Mouse (Mus musculus): ENCODE data around the gene Gtf2f2. TPM values are rescaled to one million over a fixed set of nuclear protein-coding genes. Genes with fewer than 3 reads are reported as not detected.

Gtf2f2 gene
- polyA plus RNA-seq, 1 experiment: not detected

DNA sequence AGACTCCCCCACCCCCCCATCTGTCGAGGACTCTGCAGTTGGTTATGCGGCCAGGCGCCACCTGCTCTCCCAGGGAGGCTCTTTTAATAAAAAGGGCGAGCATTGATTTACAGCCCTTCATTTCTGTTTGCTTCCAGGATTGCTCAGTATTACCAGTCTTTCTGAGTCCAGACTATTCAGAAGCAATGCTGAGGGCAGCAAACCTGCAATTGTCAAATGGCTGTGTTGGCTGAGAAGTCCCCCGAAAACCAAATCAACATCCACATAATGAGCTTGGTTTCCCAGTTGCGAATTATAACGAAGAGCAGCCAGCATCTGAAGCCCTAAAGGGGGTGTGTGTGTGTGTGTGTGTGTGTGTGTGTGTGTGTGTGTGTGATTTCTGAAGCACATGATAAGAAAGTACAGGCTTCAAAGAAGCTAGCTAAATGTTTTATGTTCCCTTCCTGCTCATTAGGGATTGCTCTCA, 22.0 kb upstream of the Gtf2f2 start:
- no peak overlapping the region for H3K27ac ChIP-seq (ENCODE audit: insufficient read depth, low read depth, low read length)
- no peak overlapping the region for H3K4me3 ChIP-seq (ENCODE audit: insufficient read depth, low read depth, low read length)
- WGBS: 24% methylated on average over 7 of the region's 7 CpGs
- TF ChIP-seq CTCF (IDR thresholded peaks at IDR 0.05; ENCODE audit: insufficient read depth, low read depth, low read length): no peak
- TF ChIP-seq POLR2A (IDR thresholded peaks at IDR 0.05; ENCODE audit: insufficient read depth, low read depth, low read length): no peak
- peaks cover 9% of the 10 kb centered on the region for H3K4me1 ChIP-seq (ENCODE audit: control insufficient read depth, insufficient read depth, low read length)

DNA sequence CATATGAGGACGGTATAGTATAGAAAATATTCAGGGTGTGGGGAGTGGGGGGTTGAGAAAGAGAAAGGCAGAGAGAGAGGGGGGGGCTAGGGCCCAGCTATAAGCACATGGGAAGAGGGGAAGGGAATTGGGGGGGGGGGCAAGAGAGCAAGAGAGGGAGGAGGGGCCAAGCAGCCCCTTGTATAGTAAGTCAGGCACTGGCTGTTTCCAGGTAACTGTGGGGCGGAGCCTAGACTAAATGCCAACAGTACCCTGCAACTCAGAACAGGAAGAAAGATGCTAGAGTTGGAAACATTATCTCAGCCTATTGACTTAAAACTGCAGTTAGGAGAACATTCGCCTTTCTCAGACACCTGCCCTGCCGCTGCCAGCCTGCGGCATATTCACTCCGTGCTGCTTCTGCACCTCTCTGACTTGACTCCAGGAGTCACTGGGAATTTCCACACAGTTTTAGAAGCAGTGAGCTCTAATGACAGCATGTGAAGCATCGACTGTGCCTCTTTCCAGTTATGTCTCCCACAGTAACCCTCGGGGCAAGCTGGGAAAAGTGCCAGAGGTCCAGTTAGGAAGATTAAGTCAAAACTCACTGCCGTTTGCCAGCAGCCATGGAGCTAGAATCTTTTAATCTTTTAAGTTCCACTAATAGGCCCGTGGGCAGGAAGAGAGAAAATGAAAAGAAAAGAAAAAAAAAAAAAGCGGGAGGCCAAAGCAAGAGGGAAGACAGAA, 20.6 kb upstream of the Gtf2f2 start:
- WGBS: 35% methylated on average over 11 of the region's 11 CpGs
- no peak overlapping the region for H3K27ac ChIP-seq (ENCODE audit: insufficient read depth, low read depth, low read length)
- H3K4me3 ChIP-seq (ENCODE audit: insufficient read depth, low read depth, low read length): no peak overlapping the region
- peaks cover 9% of the 10 kb centered on the region for H3K4me1 ChIP-seq (ENCODE audit: control insufficient read depth, insufficient read depth, low read length)
- TF ChIP-seq POLR2A (IDR thresholded peaks at IDR 0.05; ENCODE audit: insufficient read depth, low read depth, low read length) (no peak), CTCF (IDR thresholded peaks at IDR 0.05; ENCODE audit: insufficient read depth, low read depth, low read length) (no peak)

DNA sequence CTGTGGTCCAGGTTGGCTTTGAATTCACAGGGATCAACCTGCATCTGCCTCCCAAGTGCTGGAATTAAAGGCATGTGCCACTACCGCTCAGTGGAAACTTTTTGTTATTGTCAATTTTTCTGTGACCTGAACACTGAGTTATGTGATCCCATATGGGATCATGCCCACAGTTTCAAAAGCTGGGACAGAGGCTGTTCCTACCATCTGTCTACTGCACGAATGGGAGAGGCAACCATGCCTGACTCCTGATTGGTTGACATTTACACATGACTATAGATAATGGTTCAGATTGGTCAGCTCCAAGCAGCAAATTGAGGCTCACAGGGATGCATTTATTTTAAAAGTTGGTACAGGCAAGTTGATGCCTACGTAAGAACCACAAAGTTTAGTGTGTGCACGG, 14.0 kb upstream of the Gtf2f2 start:
- 90% methylated on average over 4 of the region's 4 CpGs for WGBS
- no peaks in the 10 kb centered on the region; the same call in none of the 2 replicates for H3K4me1 ChIP-seq (ENCODE audit: control insufficient read depth, insufficient read depth, low read length)
- H3K4me3 ChIP-seq (ENCODE audit: insufficient read depth, low read depth, low read length): no peak overlapping the region
- H3K27ac ChIP-seq (ENCODE audit: insufficient read depth, low read depth, low read length): no peak overlapping the region
- TF ChIP-seq POLR2A (IDR thresholded peaks at IDR 0.05; ENCODE audit: insufficient read depth, low read depth, low read length): no peak
- TF ChIP-seq CTCF (IDR thresholded peaks at IDR 0.05; ENCODE audit: insufficient read depth, low read depth, low read length): no peak

DNA sequence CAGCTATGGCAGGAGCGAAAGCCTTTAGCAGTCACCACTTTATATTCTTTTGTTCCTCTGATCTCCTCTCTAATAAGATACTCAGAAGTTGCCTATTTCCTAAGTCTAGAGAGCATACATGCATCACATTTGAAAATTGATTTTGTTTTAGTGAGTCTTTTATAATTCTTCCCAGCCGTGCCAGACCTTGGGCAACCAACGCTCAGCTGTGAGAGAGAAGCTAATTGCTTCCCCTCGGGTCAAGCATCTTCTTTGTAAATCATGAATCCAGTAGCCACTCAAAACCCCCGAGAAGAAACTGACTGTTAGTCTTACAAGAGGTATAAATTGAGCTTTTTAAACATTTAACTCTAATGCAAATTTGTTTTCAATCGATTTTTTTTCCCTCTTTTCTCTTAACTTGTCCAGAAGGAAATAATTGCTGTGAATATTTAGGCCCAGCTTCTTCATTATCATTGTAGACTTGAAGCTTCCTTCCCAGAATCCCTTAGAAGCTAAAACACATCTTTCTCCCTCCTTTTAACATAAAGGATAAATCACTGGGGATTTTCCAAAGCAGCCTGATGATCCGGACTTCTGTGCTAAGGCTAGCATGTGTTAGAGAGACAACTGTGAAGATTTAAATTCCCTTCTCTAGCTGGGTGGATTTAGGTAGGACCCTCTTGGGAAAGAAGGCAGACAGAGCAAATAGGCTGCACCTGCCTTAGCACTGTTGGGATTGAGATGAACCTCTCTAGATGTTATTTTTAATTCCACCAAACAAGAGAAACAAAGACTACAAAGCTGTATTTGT, 10.5 kb upstream of the Gtf2f2 start:
- Histone ChIP-seq H3K4me1 (ENCODE audit: control insufficient read depth, insufficient read depth, low read length) (no peaks in the 10 kb centered on the region; the same call in none of the 2 replicates), H3K27ac (ENCODE audit: insufficient read depth, low read depth, low read length) (no peak overlapping the region), H3K4me3 (ENCODE audit: insufficient read depth, low read depth, low read length) (no peak overlapping the region)
- 39% methylated on average over 7 of the region's 7 CpGs for WGBS
- no peak for TF ChIP-seq POLR2A (IDR thresholded peaks at IDR 0.05; ENCODE audit: insufficient read depth, low read depth, low read length)
- no peak for TF ChIP-seq CTCF (IDR thresholded peaks at IDR 0.05; ENCODE audit: insufficient read depth, low read depth, low read length)

DNA sequence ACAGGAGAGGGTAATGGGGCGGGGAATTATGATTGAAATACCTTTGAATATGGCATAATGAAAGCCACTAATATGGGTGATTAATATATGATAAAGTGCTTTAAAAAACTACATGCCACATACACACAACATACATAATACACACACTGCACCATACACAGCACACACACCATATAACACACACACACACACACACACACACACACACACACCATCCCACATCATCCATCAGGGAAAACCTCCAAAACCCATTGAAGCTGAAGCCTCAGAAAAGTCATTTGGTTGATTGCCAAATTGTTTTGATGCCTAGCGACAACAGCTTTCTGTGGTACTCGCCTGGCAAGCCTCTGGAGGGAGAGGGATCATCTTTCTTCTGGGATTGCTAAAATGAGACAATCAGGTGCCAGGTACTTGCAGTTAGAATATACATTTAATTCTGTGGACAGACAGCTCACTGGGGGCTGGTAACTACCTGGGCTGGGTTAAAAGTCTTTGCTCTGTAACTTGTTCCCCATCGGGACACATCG, 9.7 kb upstream of the Gtf2f2 start:
- TF ChIP-seq POLR2A (IDR thresholded peaks at IDR 0.05; ENCODE audit: insufficient read depth, low read depth, low read length): no peak
- TF ChIP-seq CTCF (IDR thresholded peaks at IDR 0.05; ENCODE audit: insufficient read depth, low read depth, low read length): no peak
- H3K4me3 ChIP-seq (ENCODE audit: insufficient read depth, low read depth, low read length): no peak overlapping the region
- WGBS: 70% methylated on average over 5 of the region's 5 CpGs
- no peaks in the 10 kb centered on the region for H3K4me1 ChIP-seq (ENCODE audit: control insufficient read depth, insufficient read depth, low read length)
- no peak overlapping the region for H3K27ac ChIP-seq (ENCODE audit: insufficient read depth, low read depth, low read length)

DNA sequence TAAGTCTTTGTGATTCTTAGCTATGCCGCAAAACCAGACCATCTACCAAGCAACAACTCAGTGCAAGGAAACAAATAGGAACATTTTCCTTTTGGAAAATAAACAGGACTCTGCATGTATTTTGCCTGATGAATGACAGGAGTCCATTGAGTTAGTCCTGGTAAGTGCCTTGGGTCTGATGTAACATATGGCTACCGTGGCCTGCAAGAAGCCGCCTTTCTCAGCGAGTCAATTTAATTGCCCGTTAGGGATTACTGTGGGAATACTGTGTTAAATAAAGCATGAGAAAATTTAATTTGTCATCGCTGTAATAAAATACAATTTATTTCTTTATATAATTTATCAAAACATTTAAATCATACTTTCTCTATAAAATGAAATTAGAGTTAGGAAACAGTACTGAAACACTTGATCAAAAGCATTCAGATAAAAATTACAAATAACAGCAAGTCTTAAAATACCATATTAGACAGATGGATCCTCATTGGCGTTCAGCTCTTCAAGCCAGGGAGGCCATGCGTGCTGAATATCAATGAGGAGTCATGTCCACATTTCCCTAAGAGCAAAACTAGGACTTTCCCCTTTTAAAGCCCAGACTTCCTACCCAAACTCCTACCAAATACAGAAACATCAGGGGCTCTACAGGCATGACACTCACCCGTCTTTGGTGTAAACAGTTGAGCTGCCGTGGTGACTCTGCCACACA, 7.3 kb upstream of the Gtf2f2 start:
- Histone ChIP-seq H3K4me3 (ENCODE audit: insufficient read depth, low read depth, low read length) (no peak overlapping the region), H3K4me1 (ENCODE audit: control insufficient read depth, insufficient read depth, low read length) (no peaks in the 10 kb centered on the region), H3K27ac (ENCODE audit: insufficient read depth, low read depth, low read length) (no peak overlapping the region)
- TF ChIP-seq POLR2A (IDR thresholded peaks at IDR 0.05; ENCODE audit: insufficient read depth, low read depth, low read length) (no peak), CTCF (IDR thresholded peaks at IDR 0.05; ENCODE audit: insufficient read depth, low read depth, low read length) (no peak)
- 72% methylated on average over 10 of the region's 10 CpGs for WGBS

DNA sequence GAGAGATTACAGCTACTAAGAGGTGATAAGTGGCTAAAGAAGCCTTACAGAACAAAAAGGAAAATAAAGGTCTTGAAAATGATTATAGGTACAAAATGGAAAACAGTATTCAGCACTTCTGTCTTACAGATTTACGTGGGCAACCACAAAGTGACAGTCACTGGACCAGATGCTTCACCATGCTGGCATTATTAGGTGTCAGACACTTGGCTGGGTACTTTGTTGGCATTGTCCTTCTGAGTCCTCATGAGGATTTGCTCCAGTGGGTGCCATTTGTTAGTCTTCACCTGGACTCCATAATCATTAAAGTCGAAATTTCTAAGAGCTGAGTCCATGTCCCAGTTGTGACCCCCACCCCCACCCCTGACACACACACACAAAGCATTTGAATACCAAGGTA, 3.7 kb upstream of the Gtf2f2 start:
- Histone ChIP-seq H3K27ac (ENCODE audit: insufficient read depth, low read depth, low read length) (no peak overlapping the region), H3K4me1 (ENCODE audit: control insufficient read depth, insufficient read depth, low read length) (no peaks in the 10 kb centered on the region), H3K4me3 (ENCODE audit: insufficient read depth, low read depth, low read length) (no peak overlapping the region)
- TF ChIP-seq POLR2A (IDR thresholded peaks at IDR 0.05; ENCODE audit: insufficient read depth, low read depth, low read length) (no peak), CTCF (IDR thresholded peaks at IDR 0.05; ENCODE audit: insufficient read depth, low read depth, low read length) (no peak)
- 44% methylated on average over 2 of the region's 2 CpGs for WGBS

DNA sequence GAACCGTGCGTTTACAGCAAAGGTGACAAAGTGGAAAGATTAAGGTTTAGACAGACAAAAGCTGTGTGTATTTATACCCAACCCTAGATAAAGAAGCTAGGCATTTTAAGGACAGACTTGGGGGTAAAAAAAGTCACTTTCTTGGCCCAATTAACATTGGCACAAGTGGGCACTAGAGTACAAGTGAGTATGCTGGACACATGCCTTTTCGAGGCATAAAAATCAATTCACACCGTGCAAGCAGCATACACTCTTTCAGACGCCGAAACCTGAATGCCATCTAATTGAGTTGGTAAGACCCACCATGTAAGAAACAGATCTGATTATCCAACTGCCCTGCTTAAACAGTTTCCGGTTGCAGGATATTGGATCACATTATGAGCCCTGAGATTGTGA, 395 bp upstream of the Gtf2f2 start:
- H3K4me3 ChIP-seq (ENCODE audit: insufficient read depth, low read depth, low read length): peak overlapping the region; percentile 94
- TF ChIP-seq POLR2A (IDR thresholded peaks at IDR 0.05; ENCODE audit: insufficient read depth, low read depth, low read length): no peak
- no peak for TF ChIP-seq CTCF (IDR thresholded peaks at IDR 0.05; ENCODE audit: insufficient read depth, low read depth, low read length)
- WGBS: 22% methylated on average over 7 of the region's 7 CpGs
- H3K4me1 ChIP-seq (ENCODE audit: control insufficient read depth, insufficient read depth, low read length): no peaks in the 10 kb centered on the region
- no peak overlapping the region for H3K27ac ChIP-seq (ENCODE audit: insufficient read depth, low read depth, low read length)

All from olfactory bulb, adult 2 months (tissue).